Mouse (Mus musculus) kidney, postnatal 36 days (tissue): ENCODE data around the gene Mbnl1.
A peak's percentile ranks its signal among the peaks of the same experiment; 100 is the strongest.

ENCODE experiments used
- DNase-seq, 2 experiments: peaks; one replicate each; pipeline ENCODE4 v3.0.0; 2021 to 2022; ENCODE audit warnings: mixed read lengths in 2 of 2

The Mbnl1 gene

DNA sequence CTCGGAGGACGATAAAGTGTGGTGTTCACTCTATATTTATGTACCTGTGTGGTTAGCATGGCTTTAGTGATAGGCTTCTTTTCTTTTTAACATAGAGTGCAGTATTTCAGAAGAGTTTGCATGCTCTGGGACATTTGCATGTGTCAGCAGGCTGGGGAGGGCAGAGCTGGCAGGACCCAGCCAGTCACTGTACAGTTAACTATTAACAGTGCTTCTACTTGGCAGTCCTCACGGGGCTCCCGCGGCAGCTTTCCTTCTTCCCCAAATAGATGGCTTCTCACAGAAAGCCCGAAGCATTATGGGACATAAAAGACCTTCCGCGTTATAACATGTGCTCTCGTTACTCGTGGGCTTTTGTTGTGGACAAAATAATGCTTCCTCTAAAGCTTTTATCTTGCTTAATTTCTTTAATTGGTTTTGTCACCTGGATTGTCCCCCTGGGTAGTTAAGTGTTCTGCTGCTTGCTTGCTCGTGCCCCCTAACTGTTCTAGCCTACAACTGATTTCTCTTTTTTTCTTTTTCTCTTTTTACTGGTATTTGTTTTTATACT, 142.5 kb downstream of the Mbnl1 start:
- peak; percentile 73 to 81 for DNase-seq

GRCm38 (mm10) chr3:60615615-60616014, 143.0 kb downstream of the Mbnl1 start:
- DNase-seq: no peak

- no peak for DNase-seq
These were observed 143.5 kb downstream of the Mbnl1 start for GRCm38 (mm10) chr3:60616147-60616546.

DNA sequence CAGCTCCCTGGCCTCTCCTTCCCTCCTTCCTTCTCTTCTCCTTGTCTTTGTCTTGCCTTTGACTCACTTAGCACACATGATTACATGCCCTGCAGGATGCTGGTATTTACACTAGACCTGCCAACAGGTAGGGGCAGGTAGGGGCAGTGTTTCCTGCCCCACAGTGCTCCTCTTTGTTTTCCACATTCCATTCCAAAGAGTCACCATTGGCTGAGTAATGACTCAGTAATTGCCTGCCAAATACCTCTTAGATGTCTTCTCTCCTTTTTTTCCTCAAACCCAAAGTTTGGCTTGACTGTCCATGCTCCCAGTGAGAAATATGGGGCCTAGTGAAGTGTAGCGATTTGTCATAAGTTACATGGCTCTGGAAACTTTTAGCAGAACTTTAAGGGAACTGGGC, 145.0 kb downstream of the Mbnl1 start:
- no peak for DNase-seq

GRCm38 (mm10) chr3:60620236-60620635, 147.6 kb downstream of the Mbnl1 start:
- DNase-seq: no peak

DNA sequence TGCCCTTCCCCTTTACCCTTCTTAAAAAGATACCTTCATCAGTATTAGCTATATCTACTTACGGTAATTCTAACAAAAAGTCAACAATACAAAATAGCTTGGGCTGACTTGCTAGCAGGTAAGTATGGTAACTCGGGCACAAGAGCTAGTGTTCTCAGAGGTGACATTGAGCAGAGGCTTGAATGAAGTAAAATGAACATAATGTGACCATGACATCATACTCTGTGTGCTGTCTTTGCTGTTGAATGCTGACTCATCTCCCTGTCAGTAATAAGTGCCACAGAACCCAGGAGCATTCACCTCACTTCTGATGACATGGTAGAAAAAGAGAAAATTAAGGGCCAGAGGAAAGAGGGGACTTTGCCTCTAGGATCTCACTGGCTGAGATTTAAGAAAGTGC, 158.6 kb downstream of the Mbnl1 start:
- DNase-seq: no peak

GRCm38 (mm10) chr3:60631754-60632153, 159.1 kb downstream of the Mbnl1 start:
- no peak for DNase-seq

GRCm38 (mm10) chr3:60632796-60633466, 160.3 kb downstream of the Mbnl1 start:
- no peak for DNase-seq

DNA sequence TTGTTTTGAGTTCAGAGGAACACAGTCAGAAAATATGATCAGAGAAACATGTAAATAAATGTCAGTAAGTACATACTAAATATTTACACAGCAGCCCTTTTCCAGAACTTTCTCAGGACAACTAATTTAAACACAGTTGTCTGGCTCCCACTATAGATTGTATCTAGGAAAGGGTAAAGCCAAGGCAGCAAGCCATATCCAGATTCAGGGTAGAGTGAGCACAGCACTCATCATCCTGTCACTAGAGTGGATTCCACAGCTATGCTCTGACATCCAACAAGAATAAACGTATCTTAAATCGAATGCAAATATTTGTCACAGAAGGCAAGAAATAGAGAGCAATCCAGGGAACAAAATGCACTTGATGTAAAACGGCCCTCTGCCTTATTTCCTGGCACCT, 165.9 kb downstream of the Mbnl1 start:
- DNase-seq: no peak

GRCm38 (mm10) chr3:60639135-60639534, 166.5 kb downstream of the Mbnl1 start:
- peak in 1 of 2 experiments; percentile 12 for DNase-seq

DNA sequence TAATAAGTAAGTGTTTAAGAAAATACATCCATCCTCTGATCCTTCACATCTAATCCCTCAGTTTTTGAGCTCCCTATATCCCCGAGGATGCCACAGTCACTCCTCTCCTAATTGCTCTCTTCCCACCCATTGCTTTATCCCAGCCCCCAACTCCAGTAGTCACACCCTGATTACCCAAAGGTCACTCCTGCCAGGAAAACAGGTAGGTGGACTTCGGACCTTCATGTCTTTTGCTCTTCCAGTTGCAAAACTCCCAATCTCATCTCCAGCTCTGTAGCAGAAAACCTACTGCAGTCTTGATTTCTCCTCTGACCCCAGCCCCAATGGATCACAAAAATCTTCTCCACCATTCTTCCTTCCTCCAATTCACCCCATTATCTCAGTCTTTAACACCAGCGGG, 169.6 kb downstream of the Mbnl1 start:
- no peak for DNase-seq

GRCm38 (mm10) chr3:60645531-60645930, 172.9 kb downstream of the Mbnl1 start:
- DNase-seq: no peak

GRCm38 (mm10) chr3:60648293-60648692, 175.7 kb downstream of the Mbnl1 start:
- no peak for DNase-seq

DNA sequence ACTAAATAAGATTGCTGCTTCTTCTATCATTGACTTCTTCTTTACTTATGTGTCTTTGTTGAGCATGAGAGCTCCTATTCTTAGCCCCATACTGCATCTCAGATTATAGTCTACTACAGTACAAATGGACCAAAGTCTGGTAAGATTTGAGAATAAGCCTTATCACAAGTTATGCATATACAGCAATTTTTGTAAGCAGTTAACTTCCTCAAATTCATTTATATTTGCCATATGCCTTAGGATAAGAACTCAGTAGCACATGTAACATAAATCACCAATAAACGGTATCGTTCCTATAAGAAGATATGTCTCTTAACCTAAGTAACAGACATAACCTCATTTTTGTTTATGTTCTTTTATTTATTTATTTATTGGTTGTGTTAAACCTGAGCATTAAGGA, 188.1 kb downstream of the Mbnl1 start:
- no peak for DNase-seq
